Mouse (Mus musculus) neural tube, embryonic 12.5 days (tissue): ENCODE measurements around the gene Rnf180. TPM values are rescaled to one million over a fixed set of nuclear protein-coding genes. Genes with fewer than 3 reads are reported as not detected.

Experiments
- ATAC-seq: fragments of 200-750 bp; cut with Nextera tagmentation; 2 replicates; pipeline ENCODE4 v1.8.0; 2017; ENCODE audit warnings: low read depth, mild to moderate bottlenecking, moderate TSS enrichment, moderate library complexity; ENCODE audit not compliant: low FRiP score
- H3K27ac ChIP-seq: fragments of 300-500 bp; sonication (generic); 2 replicates; pipeline ENCODE4 v1.5.1; 2016
- H3K27me3 ChIP-seq: fragments of 300-500 bp; sonication (generic); replicated peaks from 2 replicates; pipeline ENCODE4 v1.6.1; 2016; ENCODE audit warnings: mild to moderate bottlenecking
- H3K36me3 ChIP-seq: fragments of 300-500 bp; sonication (generic); 2 replicates; pipeline ENCODE4 v1.6.1; 2016; ENCODE audit warnings: mild to moderate bottlenecking
- H3K4me1 ChIP-seq: fragments of 300-500 bp; sonication (generic); 2 replicates; pipeline ENCODE4 v1.6.1; 2016
- H3K4me2 ChIP-seq: fragments of 300-500 bp; sonication (generic); replicated peaks from 2 replicates; pipeline ENCODE4 v1.6.1; 2016; ENCODE audit warnings: mild to moderate bottlenecking
- H3K4me3 ChIP-seq: fragments of 300-500 bp; sonication (generic); 2 replicates; pipeline ENCODE4 v1.5.1; 2016
- H3K9ac ChIP-seq: fragments of 300-500 bp; sonication (generic); 2 replicates; pipeline ENCODE4 v1.6.1; 2016; ENCODE audit warnings: mild to moderate bottlenecking
- H3K9me3 ChIP-seq: fragments of 300-500 bp; sonication (generic); 2 replicates; pipeline ENCODE4 v1.6.1; 2016; ENCODE audit warnings: mild to moderate bottlenecking
- WGBS: fragments of 180-500 bp; shearing (Covaris S2); methylation state at CpG from one replicate; pipeline ENCODE4 v1.1.7; 2016; 5-methylcytosine and 5-hydroxymethylcytosine counted together
- polyA plus RNA-seq: library from polyadenylated mRNA; unstranded; fragments of >200 nt; fragmentation: Nextera tagmentation; extraction: Ambion mirVana; gene quantifications from 2 replicates; pipeline ENCODE4 v1.2.1, GENCODE M21; 2016

The Rnf180 gene
- polyA plus RNA-seq, 1 experiment from 2014 or later, result 13.0 TPM

GRCm38 (mm10) chr13:105100705-105101104, 193.9 kb downstream of the Rnf180 start:
- H3K36me3 ChIP-seq, result no peaks in the 10 kb centered on the region
- H3K4me1 ChIP-seq, result no peaks in the 10 kb centered on the region
- ATAC-seq, result no peak
- no peak overlapping the region for H3K4me3 ChIP-seq
- WGBS, result 79% methylated on average over 4 of the region's 4 CpGs
- no peak overlapping the region for H3K9ac ChIP-seq
- no peak overlapping the region for H3K27ac ChIP-seq
- H3K27me3 ChIP-seq, result no peaks in the 10 kb centered on the region
- H3K9me3 ChIP-seq, result no peaks in the 10 kb centered on the region
- no peak overlapping the region for H3K4me2 ChIP-seq

GRCm38 (mm10) chr13:105096316-105096715, 198.3 kb downstream of the Rnf180 start:
- Histone ChIP-seq H3K4me2 (no peak overlapping the region), H3K27ac (no peak overlapping the region), H3K4me1 (no peaks in the 10 kb centered on the region), H3K9ac (no peak overlapping the region), H3K9me3 (no peaks in the 10 kb centered on the region), H3K4me3 (no peak overlapping the region), H3K36me3 (no peaks in the 10 kb centered on the region), H3K27me3 (no peaks in the 10 kb centered on the region)
- 83% methylated on average over 2 of the region's 2 CpGs for WGBS
- ATAC-seq, result no peak

- 89% methylated on average over 3 of the region's 3 CpGs for WGBS
- no peaks in the 10 kb centered on the region for H3K4me1 ChIP-seq
- H3K36me3 ChIP-seq, result no peaks in the 10 kb centered on the region
- H3K4me2 ChIP-seq, result no peak overlapping the region
- ATAC-seq, result no peak
- no peak overlapping the region for H3K4me3 ChIP-seq
- H3K9ac ChIP-seq, result no peak overlapping the region
- no peaks in the 10 kb centered on the region for H3K9me3 ChIP-seq
- H3K27me3 ChIP-seq, result no peaks in the 10 kb centered on the region
- no peak overlapping the region for H3K27ac ChIP-seq
Measured at GRCm38 (mm10) chr13:105089276-105089675, 205.3 kb downstream of the Rnf180 start.

GRCm38 (mm10) chr13:105081862-105082261, 212.8 kb downstream of the Rnf180 start, which contains the start of gene 4933425L06Rik:
4933425L06Rik (plus strand) TSS chr13:105082122.
- Histone ChIP-seq H3K9ac (no peak within 1 kb of the TSS), H3K4me1 (no peaks in the 10 kb centered on the region), H3K9me3 (no peaks in the 10 kb centered on the region), H3K4me3 (no peak within 1 kb of the TSS), H3K27ac (no peak within 1 kb of the TSS), H3K36me3 (no peaks in the 10 kb centered on the region), H3K27me3 (no peaks in the 10 kb centered on the region), H3K4me2 (no peak within 1 kb of the TSS)
- ATAC-seq, result no peak
- 88% methylated on average over 10 of the region's 10 CpGs for WGBS

Other genes with a start within 250 kb of the Rnf180 start
- gene Rgs7bp, start 239.9 kb downstream of the Rnf180 start, polyA plus RNA-seq, result 5.1 and 6.0 TPM in 2 replicates
- not detected in 2 replicates for gene 4933425L06Rik, start 212.7 kb downstream of the Rnf180 start, polyA plus RNA-seq
- gene Htr1a, start 148.8 kb upstream of the Rnf180 start, polyA plus RNA-seq, result 0.62 and 0.64 TPM in 2 replicates